Mouse (Mus musculus): ENCODE data around the gene Gm10309.

The Gm10309 gene

GRCm38 (mm10) chr17:86467291-86467898 is 37.6 kb downstream of the Gm10309 start:
- DNase-seq = no peak

- no peak for DNase-seq
Measured at GRCm38 (mm10) chr17:86466871-86467270, 38.2 kb downstream of the Gm10309 start.

GRCm38 (mm10) chr17:86466412-86466811 is 38.6 kb downstream of the Gm10309 start:
- DNase-seq = no peak

GRCm38 (mm10) chr17:86465865-86466264 is 39.2 kb downstream of the Gm10309 start:
- DNase-seq = peak; percentile 40

- DNase-seq = peak; percentile 44
Measured at GRCm38 (mm10) chr17:86464689-86465363, 40.2 kb downstream of the Gm10309 start.

GRCm38 (mm10) chr17:86464197-86464596 is 40.8 kb downstream of the Gm10309 start:
- DNase-seq = peak; percentile 13

GRCm38 (mm10) chr17:86463369-86463768 is 41.7 kb downstream of the Gm10309 start:
- no peak for DNase-seq

- no peak for DNase-seq
Measured at GRCm38 (mm10) chr17:86460645-86461430, 44.2 kb downstream of the Gm10309 start.

GRCm38 (mm10) chr17:86458302-86458980 is 46.6 kb downstream of the Gm10309 start:
- no peak for DNase-seq

- no peak for DNase-seq
Measured at GRCm38 (mm10) chr17:86456512-86456911, 48.5 kb downstream of the Gm10309 start.

GRCm38 (mm10) chr17:86454351-86454706 is 50.7 kb downstream of the Gm10309 start:
- DNase-seq = no peak

GRCm38 (mm10) chr17:86453673-86454350 is 51.2 kb downstream of the Gm10309 start:
- DNase-seq = no peak

- no peak for DNase-seq
Measured at GRCm38 (mm10) chr17:86452934-86453333, 52.1 kb downstream of the Gm10309 start.
